Mouse (Mus musculus): Measurements from ENCODE around the gene Grpr.

Grpr gene

GRCm38 (mm10) chrX:163549666-163550065 lies at the start of gene Grpr:
Grpr (minus strand) TSS chrX:163549677.
- DNase-seq (ENCODE audit: low spot score in 2 of 2) = no peak

GRCm38 (mm10) chrX:163560521-163560920 lies 11.0 kb upstream of the Grpr start:
- DNase-seq (ENCODE audit: low spot score in 2 of 2) = no peak

- DNase-seq (ENCODE audit: low spot score in 2 of 2) = no peak
Observed at GRCm38 (mm10) chrX:163547042-163547441, 2.4 kb downstream of the Grpr start.

- DNase-seq (ENCODE audit: low spot score in 2 of 2) = no peak
Observed at GRCm38 (mm10) chrX:163532836-163533235, 16.6 kb downstream of the Grpr start.

GRCm38 (mm10) chrX:163518963-163519541 lies 30.4 kb downstream of the Grpr start:
- no peak for DNase-seq (ENCODE audit: low spot score in 2 of 2)

- DNase-seq (ENCODE audit: low spot score in 2 of 2) = no peak
Observed at GRCm38 (mm10) chrX:163511766-163512165, 37.7 kb downstream of the Grpr start.

- no peak for DNase-seq (ENCODE audit: low spot score in 2 of 2)
Observed at GRCm38 (mm10) chrX:163502088-163502487, 47.4 kb downstream of the Grpr start.
